Mouse (Mus musculus): Measurements from ENCODE around the gene Mettl23. TPM values are rescaled to one million over a fixed set of nuclear protein-coding genes. Genes with fewer than 3 reads are reported as not detected.
A peak's percentile ranks its signal among the peaks of the same experiment; 100 is the strongest.

The Mettl23 gene
- total RNA-seq, 1 experiment = 34.4 TPM

DNA sequence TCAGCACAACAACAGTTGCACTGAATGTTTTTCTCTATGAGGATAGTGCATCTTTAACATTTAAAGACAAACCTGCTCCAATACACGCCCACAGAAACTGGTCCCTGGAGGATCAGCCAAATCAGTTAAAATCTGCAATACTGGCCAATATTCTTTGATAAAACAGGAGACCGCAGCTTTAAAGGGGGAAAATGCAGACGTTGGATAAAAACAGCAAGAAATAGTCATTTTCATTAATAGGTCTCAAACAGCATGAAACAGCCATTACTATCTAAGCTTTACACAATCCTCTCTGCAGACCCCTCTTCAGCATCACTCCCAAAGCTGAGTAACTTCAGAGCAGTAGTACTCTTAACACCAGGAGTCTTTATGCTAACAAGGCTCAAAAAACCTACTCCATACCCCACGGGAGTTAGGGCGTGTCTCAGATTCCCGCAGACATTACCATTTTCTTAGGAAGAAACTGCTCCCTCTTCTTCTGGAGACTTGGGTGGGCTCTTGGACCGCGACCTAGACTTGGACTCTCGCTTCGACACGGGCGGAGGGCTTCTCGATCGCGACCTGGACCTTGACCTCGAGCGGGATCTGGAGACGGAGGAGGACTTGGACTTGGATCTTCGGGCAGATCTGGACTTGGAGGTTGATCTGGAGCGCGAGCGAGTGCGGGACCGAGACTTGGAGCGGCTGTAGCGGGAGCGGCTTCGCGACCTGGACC is 8.7 kb downstream of the Mettl23 start:
- Histone ChIP-seq H3K9ac (ENCODE audit: insufficient read depth, low read depth, low read length, poor library complexity, severe bottlenecking) (peak overlapping the region; percentile 98), H3K4me3 (ENCODE audit: insufficient read depth in 1 of 2, low read depth in 1 of 2, low read length in 2 of 2, poor library complexity in 1 of 2, severe bottlenecking in 1 of 2) (peak overlapping the region; percentile 81 to 94), H3K9me3 (ENCODE audit: control insufficient read depth, insufficient read depth, low read depth, low read length) (no peaks in the 10 kb centered on the region), H3K27ac (ENCODE audit: insufficient read depth, low read depth, low read length, poor library complexity, severe bottlenecking) (peak overlapping the region; percentile 91), H3K4me1 (ENCODE audit: control insufficient read depth in 2 of 2, insufficient read depth in 2 of 2, low read length in 2 of 2, poor library complexity in 1 of 2) (no peaks in the 10 kb centered on the region), H3K36me3 (ENCODE audit: control insufficient read depth, insufficient read depth, low read length, poor library complexity, severe bottlenecking) (peaks cover 27% of the 10 kb centered on the region)
- DNase-seq (ENCODE audit: low read depth, low spot score) = no peak
- in situ Hi-C loops (cut with MboI; ENCODE audit: low sequenced_read_pairs in 2 of 2, unreplicated experiment in 2 of 2) = no loop called here
- TF ChIP-seq MAFK (IDR thresholded peaks at IDR 0.05; ENCODE audit: insufficient read depth, low read depth, low read length) (no peak; the same call in 1 of the 2 replicates), ZNF384 (IDR thresholded peaks at IDR 0.05; ENCODE audit: low read depth, low read length) (no peak), CHD2 (IDR thresholded peaks at IDR 0.05; ENCODE audit: low read depth, low read length) (no peak; the same call in 1 of the 2 replicates), HCFC1 (IDR thresholded peaks at IDR 0.05; ENCODE audit: borderline replicate concordance, insufficient read depth, low read length) (0 out of 2 replicates have a peak, but pooled peaks have one; percentile 30)

DNA sequence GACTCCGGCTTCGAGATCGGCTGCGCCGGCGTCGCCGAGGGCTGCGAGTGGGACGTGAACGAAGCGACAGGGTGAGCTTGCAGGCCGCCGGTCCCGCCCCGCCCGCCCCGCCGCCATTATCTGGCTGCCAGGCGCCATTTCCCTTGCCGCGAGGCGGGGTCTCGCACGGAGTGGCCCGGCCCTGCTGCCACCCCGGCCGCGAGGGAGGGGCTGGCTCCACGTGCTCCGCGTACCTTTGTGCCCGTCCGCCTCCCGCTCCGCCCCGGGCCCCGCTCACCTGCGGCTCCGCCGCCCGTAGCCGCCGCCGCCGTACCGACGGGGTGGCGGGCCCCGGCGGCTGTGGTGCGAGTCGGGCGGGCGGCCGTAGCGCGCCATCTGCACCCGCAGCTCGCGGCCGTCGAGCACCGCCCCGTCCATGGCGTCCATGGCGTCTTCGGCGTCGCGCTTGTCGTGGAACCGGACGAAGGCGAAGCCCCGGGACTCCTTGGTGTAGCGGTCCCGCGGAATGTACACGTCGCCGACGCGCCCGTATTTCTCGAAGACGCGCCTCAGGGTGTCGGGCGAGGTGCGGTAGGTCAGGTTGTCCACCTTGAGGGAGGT is 9.3 kb downstream of the Mettl23 start, which contains the start of gene Mfsd11:
TSS of gene Mfsd11 (plus strand) at position 150 of the 600 bp plus-strand sequence.
- in situ Hi-C loops (cut with MboI; ENCODE audit: low sequenced_read_pairs in 2 of 2, unreplicated experiment in 2 of 2) = no loop called here
- TF ChIP-seq HCFC1 (IDR thresholded peaks at IDR 0.05; ENCODE audit: borderline replicate concordance, insufficient read depth, low read length) (no peak), MAFK (IDR thresholded peaks at IDR 0.05; ENCODE audit: insufficient read depth, low read depth, low read length) (no peak), CHD2 (IDR thresholded peaks at IDR 0.05; ENCODE audit: low read depth, low read length) (no peak), ZC3H11A (IDR thresholded peaks at IDR 0.05; ENCODE audit: borderline replicate concordance, low read depth, low read length) (no peak), ZNF384 (IDR thresholded peaks at IDR 0.05; ENCODE audit: low read depth, low read length) (no peak)
- DNase-seq (ENCODE audit: low read depth, low spot score) = no peak
- Histone ChIP-seq H3K4me3 (ENCODE audit: insufficient read depth in 1 of 2, low read depth in 1 of 2, low read length in 2 of 2, poor library complexity in 1 of 2, severe bottlenecking in 1 of 2) (peak within 1 kb of the TSS; percentile 81 to 94), H3K9me3 (ENCODE audit: control insufficient read depth, insufficient read depth, low read depth, low read length) (no peaks in the 10 kb centered on the region), H3K27ac (ENCODE audit: insufficient read depth, low read depth, low read length, poor library complexity, severe bottlenecking) (peak within 1 kb of the TSS; percentile 100), H3K36me3 (ENCODE audit: control insufficient read depth, insufficient read depth, low read length, poor library complexity, severe bottlenecking) (peaks cover 27% of the 10 kb centered on the region), H3K4me1 (ENCODE audit: control insufficient read depth in 2 of 2, insufficient read depth in 2 of 2, low read length in 2 of 2, poor library complexity in 1 of 2) (no peaks in the 10 kb centered on the region), H3K9ac (ENCODE audit: insufficient read depth, low read depth, low read length, poor library complexity, severe bottlenecking) (peak within 1 kb of the TSS; percentile 100)

DNA sequence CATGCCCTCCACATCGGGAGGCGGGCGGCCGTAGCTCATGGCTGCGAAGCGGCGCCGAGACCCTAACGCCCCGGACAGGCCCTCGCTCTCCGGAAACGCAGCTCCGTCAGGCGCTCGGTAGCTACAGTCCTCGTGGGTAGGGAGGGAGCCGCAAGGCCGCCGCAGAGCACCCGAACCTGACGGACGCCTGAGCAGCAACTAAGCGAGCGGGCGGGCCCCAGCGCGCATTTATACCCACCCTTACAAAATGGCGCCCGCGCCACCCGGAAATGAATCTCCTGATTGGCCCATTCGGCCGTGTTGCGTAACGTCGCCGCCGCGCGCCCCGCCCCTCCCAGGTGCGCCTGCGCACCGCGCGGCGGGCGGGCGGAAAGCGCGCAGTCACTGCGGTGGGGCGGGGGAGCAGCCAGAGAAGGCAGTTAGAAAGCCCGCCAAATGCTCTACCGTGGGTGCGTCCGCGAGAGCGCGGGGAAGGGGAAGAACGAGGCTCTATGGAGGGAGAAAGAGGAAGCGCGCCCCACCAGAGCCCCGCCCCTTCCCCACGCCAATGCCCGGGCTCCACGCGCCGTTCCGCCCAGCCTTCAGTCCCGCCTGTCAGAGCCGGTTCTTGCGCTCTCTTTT is 9.9 kb downstream of the Mettl23 start, which contains the start of gene Srsf2:
TSS of gene Srsf2 (minus strand) at position 204 of the 621 bp plus-strand sequence.
- DNase-seq (ENCODE audit: low read depth, low spot score) = peak; percentile 83
- peak within 1 kb of the TSS; percentile 100 for H3K27ac ChIP-seq (ENCODE audit: insufficient read depth, low read depth, low read length, poor library complexity, severe bottlenecking)
- H3K4me1 ChIP-seq (ENCODE audit: control insufficient read depth in 2 of 2, insufficient read depth in 2 of 2, low read length in 2 of 2, poor library complexity in 1 of 2) = no peaks in the 10 kb centered on the region
- H3K36me3 ChIP-seq (ENCODE audit: control insufficient read depth, insufficient read depth, low read length, poor library complexity, severe bottlenecking) = peaks cover 26% of the 10 kb centered on the region
- peak within 1 kb of the TSS; percentile 81 to 94 for H3K4me3 ChIP-seq (ENCODE audit: insufficient read depth in 1 of 2, low read depth in 1 of 2, low read length in 2 of 2, poor library complexity in 1 of 2, severe bottlenecking in 1 of 2)
- TF ChIP-seq HCFC1 (IDR thresholded peaks at IDR 0.05; ENCODE audit: borderline replicate concordance, insufficient read depth, low read length) (0 out of 2 replicates have a peak, but pooled peaks have one; percentile 61), ZNF384 (IDR thresholded peaks at IDR 0.05; ENCODE audit: low read depth, low read length) (no peak), MAFK (IDR thresholded peaks at IDR 0.05; ENCODE audit: insufficient read depth, low read depth, low read length) (peak; percentile 98)
- H3K9ac ChIP-seq (ENCODE audit: insufficient read depth, low read depth, low read length, poor library complexity, severe bottlenecking) = peak within 1 kb of the TSS; percentile 100
- in situ Hi-C loops (cut with MboI; ENCODE audit: low sequenced_read_pairs in 2 of 2, unreplicated experiment in 2 of 2) = no loop called here
- H3K9me3 ChIP-seq (ENCODE audit: control insufficient read depth, insufficient read depth, low read depth, low read length) = no peaks in the 10 kb centered on the region

DNA sequence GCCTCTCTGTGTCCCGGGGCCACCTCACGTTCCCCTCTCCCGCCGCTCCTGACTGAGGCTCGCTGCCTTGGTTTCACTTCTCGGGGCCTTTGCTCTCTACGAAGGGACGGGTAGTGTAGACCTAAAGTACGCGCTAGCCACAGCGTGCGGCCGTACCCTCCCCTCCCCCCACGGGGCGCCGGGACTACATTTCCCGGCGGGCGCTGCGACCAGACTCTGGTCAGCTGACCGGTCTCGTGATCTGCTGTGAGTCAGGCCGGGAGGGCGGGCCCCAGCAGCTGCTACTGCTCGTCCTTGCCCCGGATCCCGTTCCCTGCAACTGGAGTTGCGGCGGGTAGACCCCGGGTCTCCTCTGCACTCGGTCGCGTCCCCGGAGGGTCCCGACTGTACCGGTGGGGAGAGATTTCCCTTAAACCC is 10.4 kb downstream of the Mettl23 start:
- in situ Hi-C loops (cut with MboI; ENCODE audit: low sequenced_read_pairs in 2 of 2, unreplicated experiment in 2 of 2) = no loop called here
- H3K36me3 ChIP-seq (ENCODE audit: control insufficient read depth, insufficient read depth, low read length, poor library complexity, severe bottlenecking) = peaks cover 24% of the 10 kb centered on the region
- peak; percentile 86 for DNase-seq (ENCODE audit: low read depth, low spot score)
- peak overlapping the region; percentile 100 for H3K27ac ChIP-seq (ENCODE audit: insufficient read depth, low read depth, low read length, poor library complexity, severe bottlenecking)
- H3K9ac ChIP-seq (ENCODE audit: insufficient read depth, low read depth, low read length, poor library complexity, severe bottlenecking) = peak overlapping the region; percentile 100
- no peak for TF ChIP-seq ZC3H11A (IDR thresholded peaks at IDR 0.05; ENCODE audit: borderline replicate concordance, low read depth, low read length)
- peak; percentile 98 for TF ChIP-seq HCFC1 (IDR thresholded peaks at IDR 0.05; ENCODE audit: borderline replicate concordance, insufficient read depth, low read length)
- no peak for TF ChIP-seq ZNF384 (IDR thresholded peaks at IDR 0.05; ENCODE audit: low read depth, low read length)
- no peak for TF ChIP-seq MAFK (IDR thresholded peaks at IDR 0.05; ENCODE audit: insufficient read depth, low read depth, low read length)
- TF ChIP-seq CHD2 (IDR thresholded peaks at IDR 0.05; ENCODE audit: low read depth, low read length) = peak; percentile 16; the same call in 1 of the 2 replicates
- H3K9me3 ChIP-seq (ENCODE audit: control insufficient read depth, insufficient read depth, low read depth, low read length) = no peaks in the 10 kb centered on the region
- H3K4me1 ChIP-seq (ENCODE audit: control insufficient read depth in 2 of 2, insufficient read depth in 2 of 2, low read length in 2 of 2, poor library complexity in 1 of 2) = no peaks in the 10 kb centered on the region
- peak overlapping the region; percentile 81 to 94 for H3K4me3 ChIP-seq (ENCODE audit: insufficient read depth in 1 of 2, low read depth in 1 of 2, low read length in 2 of 2, poor library complexity in 1 of 2, severe bottlenecking in 1 of 2)

Data from ES-E14 (cell line).